Mouse (Mus musculus) hindbrain, postnatal 0 days (tissue): ENCODE measurements around the gene Slc12a8. TPM values are rescaled to one million over a fixed set of nuclear protein-coding genes. Genes with fewer than 3 reads are reported as not detected.

Experiments
- ATAC-seq: fragments of 200-750 bp; cut with Nextera tagmentation; 2 replicates; pipeline ENCODE4 v1.8.0; 2017; ENCODE audit warnings: mild to moderate bottlenecking, moderate TSS enrichment, moderate library complexity
- DNase-seq: peaks from one replicate; pipeline ENCODE4 v3.0.0-alpha.2; 2015; ENCODE audit warnings: low spot score
- H3K27ac ChIP-seq: fragments of 300-500 bp; sonication (generic); 2 replicates; pipeline ENCODE4 v1.5.1; 2014; ENCODE audit warnings: mild to moderate bottlenecking
- H3K27me3 ChIP-seq: fragments of 300-500 bp; sonication (generic); 2 replicates; pipeline ENCODE4 v1.6.1; 2014; ENCODE audit warnings: low read length, mixed read lengths; ENCODE audit not compliant: insufficient read depth
- H3K36me3 ChIP-seq: fragments of 300-500 bp; sonication (generic); 2 replicates; pipeline ENCODE4 v1.6.1; 2014; ENCODE audit warnings: low read length, mixed read lengths; ENCODE audit not compliant: insufficient read depth
- H3K4me1 ChIP-seq: fragments of 300-500 bp; sonication (generic); 2 replicates; pipeline ENCODE4 v1.6.1; 2014; ENCODE audit warnings: antibody characterized with exemption, low read length, mixed read lengths; ENCODE audit not compliant: insufficient read depth
- H3K4me2 ChIP-seq: fragments of 300-500 bp; sonication (generic); 2 replicates; pipeline ENCODE4 v1.6.1; 2014; ENCODE audit warnings: low read depth, mild to moderate bottlenecking, low read length, moderate library complexity, mixed read lengths
- H3K4me3 ChIP-seq: fragments of 300-500 bp; sonication (generic); 2 replicates; pipeline ENCODE4 v1.5.1; 2014; ENCODE audit warnings: low read length
- H3K9ac ChIP-seq: fragments of 300-500 bp; sonication (generic); replicated peaks from 2 replicates; pipeline ENCODE4 v1.6.1; 2014; ENCODE audit warnings: mild to moderate bottlenecking, low read length, moderate library complexity, mixed read lengths
- H3K9me3 ChIP-seq: fragments of 300-500 bp; sonication (generic); 2 replicates; pipeline ENCODE4 v1.6.1; 2016; ENCODE audit warnings: low read length, mixed read lengths
- CTCF ChIP-seq: IDR thresholded peaks from 2 replicates; pipeline ENCODE4 v1.5.1; 2016; ENCODE audit warnings: antibody characterized with exemption, control low read depth, low read depth
- WGBS: fragments of 180-500 bp; shearing (Covaris S2); extraction: QIAGEN DNeasy Blood & Tissue Kit; methylation state at CpG from one replicate; pipeline ENCODE4 v1.1.7; 2014; 5-methylcytosine and 5-hydroxymethylcytosine counted together
- polyA plus RNA-seq: library from polyadenylated mRNA; unstranded; fragments of >200 nt; fragmentation: Nextera tagmentation; extraction: Ambion mirVana; gene quantifications from 2 replicates; pipeline ENCODE4 v1.2.1, GENCODE M21; 2015
- total RNA-seq: library from RNA; depleted of rRNA; stranded (reverse); fragments of >200 nt; gene quantifications from 2 replicates; pipeline ENCODE4 v1.2.3, GENCODE M21; 2014

The Slc12a8 gene
- total and polyA plus RNA-seq, 2 experiments from 2014 or later = 1.2 to 1.6 TPM

DNA sequence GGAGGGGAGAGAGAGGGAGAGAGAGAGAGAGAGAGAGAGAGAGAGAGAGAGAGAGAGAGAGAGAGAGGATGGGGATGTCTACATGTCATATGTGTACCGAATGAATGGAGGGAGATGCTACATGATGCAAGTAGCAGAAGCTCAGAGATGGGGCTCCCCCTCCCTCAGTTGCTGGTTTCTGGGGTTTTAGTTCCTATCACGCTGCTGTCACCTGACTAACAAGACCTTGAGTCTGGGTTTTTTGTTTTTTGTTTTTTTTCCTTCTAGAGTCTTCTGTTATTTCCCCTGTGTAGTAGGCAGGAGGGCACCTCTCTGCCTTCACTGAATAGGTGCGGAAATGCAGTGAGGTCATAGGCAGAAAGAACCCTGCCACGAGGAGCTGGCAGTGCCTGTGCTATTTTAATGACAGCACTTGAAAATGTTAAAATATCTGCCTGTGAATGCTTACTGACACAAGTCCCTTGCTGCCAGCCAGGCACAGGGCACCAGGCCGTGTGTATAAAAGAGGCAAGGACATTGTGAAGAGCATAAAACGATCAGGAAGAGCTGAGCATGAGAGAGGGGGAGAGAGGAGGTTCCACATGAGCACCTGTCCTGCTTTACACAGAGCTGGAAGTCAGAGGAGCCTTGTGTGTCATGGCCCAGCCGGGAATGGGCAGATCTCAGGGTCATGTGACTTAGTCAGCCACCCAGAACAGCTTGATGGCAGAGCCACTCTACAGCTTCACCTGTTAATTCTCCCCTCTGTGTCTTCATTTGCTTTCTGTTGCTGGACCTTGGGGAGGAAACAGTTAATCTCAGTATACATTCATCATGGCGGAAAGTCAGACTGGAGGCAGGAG lies 89.8 kb downstream of the Slc12a8 start:
- DNase-seq = no peak
- no peak overlapping the region for H3K9ac ChIP-seq

DNA sequence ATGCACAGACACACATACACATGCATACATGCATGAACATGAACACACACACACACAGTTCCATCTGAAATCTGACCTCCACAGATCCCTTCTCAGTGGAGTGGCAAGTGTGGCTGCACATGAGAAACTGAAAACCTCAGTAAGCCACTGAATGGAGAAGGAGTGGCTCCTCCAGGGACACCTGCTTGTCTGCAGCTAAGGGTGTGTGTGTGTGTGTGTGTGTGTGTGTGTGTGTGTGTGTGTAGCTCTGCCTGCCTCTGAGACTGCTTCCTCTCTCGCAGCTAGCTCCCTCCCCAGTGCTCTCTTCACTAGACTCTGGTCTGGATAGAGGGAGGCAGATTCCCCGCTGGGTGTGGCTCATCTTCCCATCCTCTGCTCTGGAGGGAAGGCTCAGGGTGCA lies 92.4 kb downstream of the Slc12a8 start:
- WGBS = 75% methylated on average over 2 of the region's 2 CpGs
- no peak overlapping the region for H3K9ac ChIP-seq
- no peak overlapping the region for H3K4me2 ChIP-seq
- H3K27me3 ChIP-seq = no peaks in the 10 kb centered on the region
- peaks cover 27% of the 10 kb centered on the region for H3K4me1 ChIP-seq
- no peak overlapping the region for H3K27ac ChIP-seq
- no peak for ATAC-seq
- no peaks in the 10 kb centered on the region for H3K36me3 ChIP-seq
- H3K4me3 ChIP-seq = no peak overlapping the region
- no peak for DNase-seq
- no peaks in the 10 kb centered on the region for H3K9me3 ChIP-seq
- TF ChIP-seq CTCF = no peak

More for the DNA sequence above, 89.8 kb downstream of the Slc12a8 start:
- Histone ChIP-seq H3K4me3 (no peak overlapping the region), H3K4me2 (no peak overlapping the region), H3K4me1 (peaks cover 23% of the 10 kb centered on the region), H3K9me3 (no peaks in the 10 kb centered on the region), H3K36me3 (no peaks in the 10 kb centered on the region), H3K27me3 (no peaks in the 10 kb centered on the region), H3K27ac (peak overlapping the region; percentile 68)
- ATAC-seq = peak; percentile 39
- WGBS = 19% methylated on average over 8 of the region's 8 CpGs
- no peak for TF ChIP-seq CTCF

DNA sequence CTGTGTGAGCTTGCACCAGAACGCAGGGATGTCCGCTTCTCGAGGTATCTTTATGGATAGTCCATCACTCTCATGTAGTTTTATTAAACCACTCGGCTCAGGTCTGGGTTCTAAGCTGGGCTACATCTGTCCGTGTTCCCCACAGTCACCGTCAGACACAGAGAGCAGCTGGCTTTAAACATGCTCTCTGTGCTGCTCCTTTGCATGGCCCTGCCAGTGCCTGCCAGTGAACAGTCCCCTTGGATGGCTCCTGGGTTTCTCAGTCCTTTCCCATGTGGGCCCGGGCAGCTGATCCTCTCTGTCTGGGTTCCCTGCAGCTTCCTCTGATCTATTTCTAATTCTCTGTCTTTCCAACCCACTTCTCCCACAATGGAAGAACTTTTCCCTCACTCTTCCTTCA lies 93.3 kb downstream of the Slc12a8 start:
- H3K27ac ChIP-seq = no peak overlapping the region
- TF ChIP-seq CTCF = no peak
- no peaks in the 10 kb centered on the region for H3K36me3 ChIP-seq
- H3K4me1 ChIP-seq = peaks cover 24% of the 10 kb centered on the region
- no peak overlapping the region for H3K4me3 ChIP-seq
- WGBS = 73% methylated on average over 7 of the region's 7 CpGs
- no peak overlapping the region for H3K4me2 ChIP-seq
- H3K27me3 ChIP-seq = no peaks in the 10 kb centered on the region
- H3K9ac ChIP-seq = no peak overlapping the region
- DNase-seq (no peak), ATAC-seq (no peak)
- H3K9me3 ChIP-seq = no peaks in the 10 kb centered on the region

DNA sequence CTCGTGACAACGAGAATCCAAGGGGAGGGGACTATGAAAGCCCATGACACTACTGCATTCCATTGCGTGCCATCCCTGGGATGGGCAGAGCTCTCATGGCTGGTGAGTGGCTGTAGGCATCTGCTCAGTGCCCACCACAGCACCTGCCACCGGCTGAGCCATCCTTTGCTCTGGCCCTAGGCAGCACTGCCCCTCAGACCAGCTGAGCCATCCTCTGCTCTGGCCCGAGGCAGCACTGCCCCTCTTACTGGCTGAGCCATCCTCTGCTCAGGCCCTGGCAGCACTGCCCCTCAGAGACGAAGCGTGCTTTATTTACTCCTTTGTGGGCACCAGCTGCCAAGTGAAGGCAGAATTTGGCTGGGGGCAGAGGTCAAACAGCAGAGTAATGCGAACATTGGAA lies 94.2 kb downstream of the Slc12a8 start:
- ATAC-seq (no peak), DNase-seq (no peak)
- 45% methylated on average over 8 of the region's 8 CpGs for WGBS
- H3K9me3 ChIP-seq = no peaks in the 10 kb centered on the region
- H3K36me3 ChIP-seq = no peaks in the 10 kb centered on the region
- no peak overlapping the region for H3K9ac ChIP-seq
- no peak overlapping the region for H3K4me2 ChIP-seq
- H3K4me1 ChIP-seq = peaks cover 17% of the 10 kb centered on the region
- no peak for TF ChIP-seq CTCF
- no peak overlapping the region for H3K27ac ChIP-seq
- H3K27me3 ChIP-seq = no peaks in the 10 kb centered on the region
- H3K4me3 ChIP-seq = no peak overlapping the region

DNA sequence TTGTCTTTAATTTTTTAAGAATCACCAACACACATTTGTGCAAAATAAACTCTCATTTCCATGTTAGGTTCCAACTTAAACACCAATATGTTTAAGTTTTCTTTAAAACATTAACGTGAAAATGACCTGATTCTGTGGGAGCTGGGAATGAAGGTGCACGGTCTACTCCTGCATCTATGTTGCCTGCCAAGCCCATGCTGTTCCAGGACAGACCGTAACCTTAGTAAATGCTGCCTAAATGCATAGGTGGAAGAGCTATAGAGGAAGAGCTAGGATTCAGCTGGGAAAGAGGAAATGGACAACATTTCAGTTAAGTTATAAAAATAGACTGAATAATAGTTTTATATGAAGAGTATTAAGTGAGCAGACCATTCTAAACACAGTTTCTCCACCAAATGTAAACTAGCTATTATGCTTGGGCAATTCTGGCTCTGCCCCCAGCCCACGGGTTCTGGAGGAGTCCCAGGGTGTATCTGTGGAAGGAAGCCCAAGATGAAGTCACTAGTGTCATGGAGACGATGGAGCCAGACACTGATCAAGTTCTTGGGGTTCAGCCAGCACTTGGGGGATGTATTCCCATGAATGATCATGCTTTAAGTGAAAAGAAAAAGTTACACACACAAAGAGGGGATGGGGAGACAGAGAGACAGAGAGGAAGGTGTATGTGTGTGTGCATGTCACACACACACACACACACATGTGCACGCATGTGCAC lies 95.1 kb downstream of the Slc12a8 start:
- DNase-seq = peak; percentile 77
- no peak for TF ChIP-seq CTCF
- WGBS = 60% methylated on average over 6 of the region's 6 CpGs

DNA sequence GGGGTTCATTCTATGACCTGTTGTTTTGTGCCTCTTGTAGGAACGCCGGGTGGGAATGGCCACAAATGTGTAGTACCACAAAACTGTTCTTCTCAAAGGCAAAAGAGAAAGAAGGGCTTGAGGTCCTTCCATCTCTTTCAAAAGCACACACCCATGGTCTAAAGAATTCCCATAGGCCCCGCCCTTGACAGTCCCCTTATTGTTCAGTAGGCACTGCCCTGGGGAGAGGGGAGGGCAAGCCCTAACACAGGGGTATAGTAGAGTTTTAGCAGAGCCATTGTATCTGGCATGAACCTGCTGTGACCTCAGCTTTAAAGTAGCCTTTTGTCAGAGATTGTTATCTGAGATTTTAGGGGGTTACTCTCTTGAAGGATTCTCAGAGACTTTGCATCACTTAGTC lies 98.9 kb downstream of the Slc12a8 start:
- H3K27me3 ChIP-seq = no peaks in the 10 kb centered on the region
- no peak for ATAC-seq
- WGBS = 51% methylated on average over 3 of the region's 3 CpGs

More for the DNA sequence above, 95.1 kb downstream of the Slc12a8 start:
- Histone ChIP-seq H3K4me3 (no peak overlapping the region), H3K9me3 (no peaks in the 10 kb centered on the region), H3K9ac (no peak overlapping the region), H3K36me3 (no peaks in the 10 kb centered on the region), H3K4me1 (peaks cover 12% of the 10 kb centered on the region), H3K27ac (no peak overlapping the region), H3K27me3 (no peaks in the 10 kb centered on the region), H3K4me2 (no peak overlapping the region)
- ATAC-seq = peak; percentile 73

More for the DNA sequence above, 98.9 kb downstream of the Slc12a8 start:
- no peak overlapping the region for H3K4me2 ChIP-seq
- H3K36me3 ChIP-seq = no peaks in the 10 kb centered on the region
- no peak for TF ChIP-seq CTCF
- H3K27ac ChIP-seq = no peak overlapping the region
- H3K9ac ChIP-seq = no peak overlapping the region
- H3K4me3 ChIP-seq = no peak overlapping the region
- H3K9me3 ChIP-seq = no peaks in the 10 kb centered on the region
- H3K4me1 ChIP-seq = peaks cover 12% of the 10 kb centered on the region
- no peak for DNase-seq
